Comparison of ENCODE assay signal across 12 mouse cellular contexts in the genomic region with DNA sequence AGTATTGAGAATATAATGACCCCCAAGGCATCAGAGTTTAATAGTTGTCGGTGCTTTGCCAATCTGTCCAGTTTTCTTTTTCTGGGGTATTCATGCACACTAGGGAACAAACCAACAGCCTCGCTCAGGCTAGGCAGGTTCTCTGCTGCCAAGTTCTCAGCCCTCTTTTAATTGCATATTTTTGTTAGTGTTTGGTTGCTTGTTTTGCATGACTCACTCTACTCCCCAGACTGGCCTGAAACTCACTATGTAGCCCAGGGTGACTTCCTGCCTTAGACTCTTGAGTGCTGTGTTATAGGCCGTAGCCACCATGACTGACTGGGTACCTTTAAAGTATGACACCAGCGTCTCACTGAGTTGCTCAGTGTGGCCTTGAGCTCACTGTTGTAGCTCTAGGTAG. TPM values are rescaled to one million over a fixed set of nuclear protein-coding genes. Genes with fewer than 3 reads are reported as not detected.
DNase-seq lines count a peak whose midpoint lies in the region; ATAC-seq and TF ChIP-seq lines count a peak whose summit lies in the region.
"Had no signal": no experiment of that assay in that cellular context is flagged by ENCODE, and none has a peak within 500 bp of the region (broad histone marks: within the 10 kb centered on the region; RNA-seq: fewer than 3 reads in every experiment).

No protein-coding gene starts in this region.

- H3K4me2 ChIP-seq in liver, embryonic 11.5 days = no peak overlapping the region
- H3K4me2 ChIP-seq: stomach, embryonic 15.5 days had no signal

- no peak overlapping the region for H3K9ac ChIP-seq in liver, embryonic 11.5 days (ENCODE audit: low read depth, low read length)
- H3K9ac ChIP-seq: liver, postnatal 0 days; stomach, embryonic 15.5 days had no signal

- POLR2A ChIA-PET in Patski (lab: Charles Lee) = no interaction called here

- CTCF ChIA-PET in Patski (lab: Charles Lee) = interaction anchor here (0.9 to 2.3 kb wide), 4 partner anchors 8 to 22 kb away, joined by 3 to 7 read pairs (median 6); no protein-coding TSS in a partner anchor

- no peak overlapping the region for H3K4me3 ChIP-seq in kidney, adult 2 months (ENCODE audit: insufficient read depth, low read depth, low read length)
- no peak overlapping the region for H3K4me3 ChIP-seq in liver, embryonic 11.5 days (ENCODE audit: low read depth, low read length)
- H3K4me3 ChIP-seq: stomach, embryonic 15.5 days had no signal

- ATAC-seq in Patski = peak; percentile 96
- peak; percentile 18; the same call in 1 of the 2 replicates for ATAC-seq in megakaryocyte, adult 5-6 weeks (ENCODE audit: poor library complexity, severe bottlenecking)
- ATAC-seq in liver, embryonic 11.5 days (replicated peaks; ENCODE audit: low FRiP score) = no peak
- ATAC-seq: liver, postnatal 0 days had no signal

- TF ChIP-seq POLR2A in kidney, adult 2 months (IDR thresholded peaks at IDR 0.05; ENCODE audit: low read depth, low read length) = no peak

- in situ Hi-C loops in Patski (cut with MboI; ENCODE audit: low pct_unique_long_range_greater_than_20kb) = no loop called here

- 29% methylated on average over 4 of the region's 4 CpGs for WGBS in kidney, adult 2 months
- WGBS in liver, embryonic 11.5 days = 89% methylated on average over 4 of the region's 4 CpGs

- H3K27me3 ChIP-seq in kidney, adult 2 months (replicated peaks; ENCODE audit: control insufficient read depth, insufficient read depth, low read length) = no peaks in the 10 kb centered on the region
- H3K27me3 ChIP-seq in Patski = no peaks in the 10 kb centered on the region
- H3K27me3 ChIP-seq in liver, embryonic 11.5 days (replicated peaks; ENCODE audit: control insufficient read depth, insufficient read depth, low read length) = no peaks in the 10 kb centered on the region
- H3K27me3 ChIP-seq: stomach, embryonic 15.5 days had no signal

- peak; percentile 45 for DNase-seq in adrenal gland, adult 2 months
- no peak for DNase-seq in adrenal gland, postnatal 25 days
- peak; percentile 60 for DNase-seq in kidney, adult 2 months
- DNase-seq in kidney, adult 18-20 months = no peak
- peak; percentile 68 for DNase-seq in Patski (ENCODE audit: low read depth, low spot score)
- DNase-seq in liver, embryonic 11.5 days (ENCODE audit: low spot score) = no peak
- no peak for DNase-seq in spleen, adult 18-20 months
- DNase-seq: cerebellum, adult 9-11 months; liver, postnatal 0 days had no signal

- no peaks in the 10 kb centered on the region; the same call in 1 of the 2 replicates for H3K36me3 ChIP-seq in kidney, adult 2 months (ENCODE audit: control insufficient read depth, insufficient read depth, low read length)
- peaks cover 3% of the 10 kb centered on the region; the same call in 1 of the 2 replicates for H3K36me3 ChIP-seq in liver, embryonic 11.5 days (ENCODE audit: control insufficient read depth, insufficient read depth, low read length)
- H3K36me3 ChIP-seq: stomach, embryonic 15.5 days had no signal

- H3K9me3 ChIP-seq in liver, embryonic 11.5 days (ENCODE audit: control insufficient read depth, low read length) = no peaks in the 10 kb centered on the region
- H3K9me3 ChIP-seq: stomach, embryonic 15.5 days had no signal

- H3K27ac ChIP-seq in kidney, adult 2 months (ENCODE audit: insufficient read depth, low read depth, low read length) = peak overlapping the region; percentile 74; the same call in 1 of the 2 replicates
- no peak overlapping the region for H3K27ac ChIP-seq in liver, embryonic 11.5 days (ENCODE audit: low read depth, low read length)
- H3K27ac ChIP-seq: stomach, embryonic 15.5 days had no signal

- TF ChIP-seq CTCF in kidney, adult 2 months (conservative IDR thresholded peaks at IDR 0.05; ENCODE audit: insufficient read depth, insufficient read length, low read depth, low read length) = no peak
- TF ChIP-seq CTCF in Patski (IDR thresholded peaks at IDR 0.05) = no peak

- H3K4me1 ChIP-seq in kidney, adult 2 months (ENCODE audit: control insufficient read depth, insufficient read depth, low read length) = peaks cover 19% of the 10 kb centered on the region
- H3K4me1 ChIP-seq in liver, embryonic 11.5 days (replicated peaks; ENCODE audit: control insufficient read depth, insufficient read depth, low read length) = peaks cover 14% of the 10 kb centered on the region

RNA-seq across cellular contexts. Expression of a gene that starts 19.0 kb away (rescaled TPM):
- total RNA-seq in adrenal gland, adult 2 months (2021) = 100 to 1,000 TPM in 1 of 2 experiments, 10 to 100 TPM in 1; 75.5 to 122 TPM
- polyA plus RNA-seq in adrenal gland, adult 2 months (2012; rRNA removed) = 8.0 and 11.2 TPM in 2 replicates
- total RNA-seq in adrenal gland, postnatal 25 days (2021) = 119 and 122 TPM in 2 replicates
- polyA plus RNA-seq in kidney, adult 2 months (2012; rRNA removed) = 37.9 and 47.2 TPM in 2 replicates
- 62.2 TPM for polyA plus RNA-seq in Patski (2021)
- total RNA-seq in megakaryocyte, adult 5-6 weeks (2015) = 265 and 303 TPM in 2 replicates
- 129 and 148 TPM in 2 replicates for total RNA-seq in megakaryocyte, adult 5-6 weeks (2017)
- 59.5 and 73.8 TPM in 2 replicates for polyA plus RNA-seq in liver, embryonic 11.5 days (2014; fragmentation: Nextera tagmentation; extraction: Ambion mirVana)

RNA-seq across cellular contexts. Expression of a gene that starts 48.6 kb away (rescaled TPM):
- total RNA-seq in adrenal gland, adult 2 months (2021) = under 1 TPM; 0.24 to 0.35 TPM
- 0.07 and 0.15 TPM in 2 replicates for polyA plus RNA-seq in adrenal gland, adult 2 months (2012; rRNA removed)
- total RNA-seq in adrenal gland, postnatal 25 days (2021) = 0.33 TPM in 1 of 2 replicates, not detected in the other
- 0.26 and 0.78 TPM in 2 replicates for polyA plus RNA-seq in kidney, adult 2 months (2012; rRNA removed)
- 0.30 TPM for polyA plus RNA-seq in Patski (2021)
- 8.1 TPM in 2 replicates for total RNA-seq in megakaryocyte, adult 5-6 weeks (2015)
- total RNA-seq in megakaryocyte, adult 5-6 weeks (2017) = 14.1 and 16.2 TPM in 2 replicates
- polyA plus RNA-seq in liver, embryonic 11.5 days (2014; fragmentation: Nextera tagmentation; extraction: Ambion mirVana) = 1.6 and 1.8 TPM in 2 replicates
- polyA plus RNA-seq: heart, embryonic 14.5 days had no signal

Comparison
In these comparisons a context has a peak if more than half of its experiments do, and no peak if none do; other contexts are left out.
1. DNase-seq: peak in adrenal gland, adult 2 months (single experiment), kidney, adult 2 months (single experiment) and Patski (single experiment); none in adrenal gland, postnatal 25 days (single experiment), kidney, adult 18-20 months (single experiment), liver, embryonic 11.5 days (single experiment) and spleen, adult 18-20 months (0 of 2).